Mouse (Mus musculus) neural tube, embryonic 11.5 days (tissue): Measurements from ENCODE around the gene Olfml2b. TPM values are rescaled to one million over a fixed set of nuclear protein-coding genes. Genes with fewer than 3 reads are reported as not detected.

Experiments used
- ATAC-seq: fragments of 200-750 bp; cut with Nextera tagmentation; 2 replicates; pipeline ENCODE4 v1.8.0; 2017; ENCODE audit warnings: moderate number of reproducible peaks, mild to moderate bottlenecking, moderate TSS enrichment, moderate library complexity; ENCODE audit not compliant: insufficient read depth, low FRiP score, low TSS enrichment
- DNase-seq: peaks from one replicate; pipeline ENCODE4 v3.0.0-alpha.2; 2015; ENCODE audit warnings: low spot score
- H3K27ac ChIP-seq: fragments of 300-500 bp; sonication (generic); 2 replicates; pipeline ENCODE4 v1.5.1; 2014; ENCODE audit warnings: low read depth, mild to moderate bottlenecking, low read length
- H3K27me3 ChIP-seq: fragments of 300-500 bp; sonication (generic); 2 replicates; pipeline ENCODE4 v1.6.1; 2014; ENCODE audit warnings: mild to moderate bottlenecking, low read length, mixed read lengths; ENCODE audit not compliant: control insufficient read depth, insufficient read depth
- H3K36me3 ChIP-seq: fragments of 300-500 bp; sonication (generic); 2 replicates; pipeline ENCODE4 v1.6.1; 2014; ENCODE audit warnings: mild to moderate bottlenecking, low read length, moderate library complexity, mixed read lengths; ENCODE audit not compliant: control insufficient read depth, insufficient read depth
- H3K4me1 ChIP-seq: fragments of 300-500 bp; sonication (generic); 2 replicates; pipeline ENCODE4 v1.6.1; 2014; ENCODE audit warnings: low read length, mixed read lengths; ENCODE audit not compliant: control insufficient read depth, insufficient read depth
- H3K4me2 ChIP-seq: fragments of 300-500 bp; sonication (generic); 2 replicates; pipeline ENCODE4 v1.6.1; 2014; ENCODE audit warnings: low read depth, mild to moderate bottlenecking, moderate library complexity
- H3K4me3 ChIP-seq: fragments of 300-500 bp; sonication (generic); 2 replicates; pipeline ENCODE4 v1.5.1; 2014; ENCODE audit warnings: low read depth, low read length
- H3K9ac ChIP-seq: fragments of 300-500 bp; sonication (generic); 2 replicates; pipeline ENCODE4 v1.6.1; 2014; ENCODE audit warnings: mild to moderate bottlenecking, low read length
- H3K9me3 ChIP-seq: fragments of 300-500 bp; sonication (generic); 2 replicates; pipeline ENCODE4 v1.6.1; 2016; ENCODE audit warnings: low read length; ENCODE audit not compliant: control insufficient read depth
- WGBS: fragments of 180-500 bp; shearing (Covaris S2); extraction: QIAGEN DNeasy Blood & Tissue Kit; methylation state at CpG from one replicate; pipeline ENCODE4 v1.1.7; 2014; 5-methylcytosine and 5-hydroxymethylcytosine counted together
- polyA plus RNA-seq: library from polyadenylated mRNA; unstranded; fragments of >200 nt; fragmentation: Nextera tagmentation; extraction: Ambion mirVana; gene quantifications from 2 replicates; pipeline ENCODE4 v1.2.1, GENCODE M21; 2014

The Olfml2b gene
- polyA plus RNA-seq, 1 experiment from 2014 or later = 11.4 TPM

DNA sequence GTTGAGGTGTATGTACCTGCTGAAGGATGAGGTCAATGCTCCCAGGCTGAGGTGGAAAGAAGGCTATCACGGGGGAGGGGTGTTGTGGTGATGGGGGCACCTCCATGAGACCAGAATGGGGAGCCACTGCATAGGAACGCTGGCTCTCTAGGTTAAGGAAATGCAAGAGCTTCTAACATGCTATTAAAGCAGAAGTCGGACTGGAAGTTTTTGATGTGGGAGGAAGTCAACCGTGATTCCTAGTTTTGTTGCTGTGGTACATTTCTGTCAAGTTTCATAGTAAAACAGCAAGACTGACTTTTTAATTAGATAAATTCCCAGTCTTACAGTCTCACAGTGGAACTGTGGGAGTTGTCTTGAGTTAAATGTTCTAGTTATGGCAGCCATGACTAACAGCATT is 61.7 kb downstream of the Olfml2b start:
- WGBS = 93% methylated on average over 4 of the region's 4 CpGs
- Histone ChIP-seq H3K9me3 (no peaks in the 10 kb centered on the region), H3K4me3 (no peak overlapping the region), H3K27me3 (no peaks in the 10 kb centered on the region), H3K9ac (no peak overlapping the region), H3K27ac (no peak overlapping the region), H3K4me2 (no peak overlapping the region), H3K36me3 (no peaks in the 10 kb centered on the region; the same call in 1 of the 2 replicates), H3K4me1 (no peaks in the 10 kb centered on the region)
- DNase-seq (no peak), ATAC-seq (no peak)

DNA sequence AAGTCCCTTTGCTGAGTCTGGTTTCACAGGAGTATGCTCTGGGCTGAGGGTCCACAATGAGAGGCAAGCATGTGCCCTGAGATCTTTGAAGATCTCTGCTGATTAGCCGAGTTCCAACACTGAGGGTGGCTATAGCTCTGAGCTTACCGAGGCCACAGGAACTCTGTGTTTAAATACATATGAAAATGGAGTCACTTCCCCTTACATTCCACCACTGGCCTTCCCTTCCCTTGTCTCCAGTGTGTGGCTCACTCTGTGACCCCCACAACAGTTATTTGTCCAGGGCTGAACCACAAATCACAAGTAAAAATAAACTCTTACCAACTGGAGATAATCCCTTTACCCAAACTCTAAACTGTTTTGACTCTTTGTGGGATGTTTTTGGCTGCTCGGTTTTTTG is 64.7 kb downstream of the Olfml2b start:
- H3K27me3 ChIP-seq = no peaks in the 10 kb centered on the region
- H3K36me3 ChIP-seq = no peaks in the 10 kb centered on the region; the same call in 1 of the 2 replicates
- H3K27ac ChIP-seq = no peak overlapping the region
- DNase-seq = no peak
- H3K9me3 ChIP-seq = no peaks in the 10 kb centered on the region
- H3K4me1 ChIP-seq = no peaks in the 10 kb centered on the region
- no peak overlapping the region for H3K9ac ChIP-seq
- no peak for ATAC-seq
- no peak overlapping the region for H3K4me3 ChIP-seq
- H3K4me2 ChIP-seq = no peak overlapping the region
- 91% methylated on average over 3 of the region's 3 CpGs for WGBS

DNA sequence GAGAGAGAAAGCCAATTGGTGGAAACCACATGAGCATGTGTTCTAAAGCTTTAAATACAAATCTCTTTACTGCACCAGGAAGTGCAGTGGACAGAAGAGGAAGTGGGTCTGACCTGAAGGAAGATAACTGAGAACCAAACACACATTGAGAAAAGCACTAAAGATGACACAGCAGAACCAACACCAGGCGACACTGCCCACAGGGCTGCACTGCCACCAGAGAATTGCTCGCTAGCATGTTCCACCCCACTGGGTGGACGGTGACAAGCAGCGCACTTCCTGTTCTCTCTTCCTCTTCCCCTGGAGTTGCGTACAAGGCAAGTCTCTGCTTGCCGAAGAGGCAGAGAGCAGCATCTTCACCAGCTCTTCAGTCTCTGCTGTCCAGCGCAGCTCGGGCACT is 65.1 kb downstream of the Olfml2b start:
- Histone ChIP-seq H3K4me3 (no peak overlapping the region), H3K9ac (no peak overlapping the region), H3K36me3 (no peaks in the 10 kb centered on the region; the same call in 1 of the 2 replicates), H3K27ac (no peak overlapping the region), H3K9me3 (no peaks in the 10 kb centered on the region), H3K27me3 (no peaks in the 10 kb centered on the region), H3K4me2 (no peak overlapping the region), H3K4me1 (no peaks in the 10 kb centered on the region)
- ATAC-seq (no peak), DNase-seq (no peak)
- WGBS = 88% methylated on average over 8 of the region's 8 CpGs

DNA sequence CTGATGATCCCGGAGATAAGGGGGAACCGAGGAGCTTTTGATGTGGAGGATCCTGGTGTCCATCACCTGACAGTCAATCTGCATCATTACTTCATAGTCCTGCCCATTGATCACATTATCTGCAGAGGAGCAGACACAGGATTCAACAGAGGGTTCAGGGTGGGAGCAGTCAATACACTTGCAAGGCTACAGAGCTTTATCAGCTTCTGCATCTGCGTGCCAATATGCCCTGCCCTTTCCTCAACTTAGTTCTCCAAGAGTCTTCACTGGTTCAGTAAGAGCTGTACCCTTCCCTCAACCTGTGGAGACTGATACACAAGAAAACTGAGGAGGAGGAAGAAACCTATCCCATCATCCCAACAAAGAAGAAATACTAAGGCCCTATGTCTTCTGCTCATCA is 65.6 kb downstream of the Olfml2b start:
- Histone ChIP-seq H3K4me2 (no peak overlapping the region), H3K4me1 (no peaks in the 10 kb centered on the region), H3K36me3 (no peaks in the 10 kb centered on the region; the same call in 1 of the 2 replicates), H3K9ac (no peak overlapping the region), H3K9me3 (no peaks in the 10 kb centered on the region), H3K27me3 (no peaks in the 10 kb centered on the region), H3K27ac (no peak overlapping the region), H3K4me3 (no peak overlapping the region)
- ATAC-seq (no peak), DNase-seq (no peak)
- 99% methylated on average over 3 of the region's 3 CpGs for WGBS

DNA sequence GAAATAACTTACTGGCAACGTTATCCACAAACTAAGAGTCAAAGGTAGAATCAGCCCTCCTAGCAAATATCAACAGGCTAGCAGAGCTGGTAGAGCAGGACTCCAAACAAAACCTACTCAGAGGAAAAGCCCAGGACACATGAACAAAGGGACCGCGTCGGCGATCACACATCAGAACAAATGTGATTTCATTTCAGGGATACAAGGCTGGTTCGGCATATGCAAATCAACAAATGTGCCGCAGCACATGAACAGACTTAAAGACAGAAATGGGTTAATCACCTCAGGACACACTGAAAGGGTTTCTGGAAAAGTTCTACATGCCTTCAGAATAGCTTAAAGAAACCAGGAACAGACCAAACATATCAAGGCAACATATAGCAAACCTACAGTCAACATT is 67.4 kb downstream of the Olfml2b start:
- Histone ChIP-seq H3K36me3 (no peaks in the 10 kb centered on the region; the same call in 1 of the 2 replicates), H3K9me3 (no peaks in the 10 kb centered on the region), H3K27ac (no peak overlapping the region), H3K4me2 (no peak overlapping the region), H3K4me1 (no peaks in the 10 kb centered on the region), H3K27me3 (no peaks in the 10 kb centered on the region), H3K9ac (no peak overlapping the region), H3K4me3 (no peak overlapping the region)
- WGBS = 96% methylated on average over 7 of the region's 7 CpGs
- ATAC-seq = no peak
- DNase-seq = no peak

DNA sequence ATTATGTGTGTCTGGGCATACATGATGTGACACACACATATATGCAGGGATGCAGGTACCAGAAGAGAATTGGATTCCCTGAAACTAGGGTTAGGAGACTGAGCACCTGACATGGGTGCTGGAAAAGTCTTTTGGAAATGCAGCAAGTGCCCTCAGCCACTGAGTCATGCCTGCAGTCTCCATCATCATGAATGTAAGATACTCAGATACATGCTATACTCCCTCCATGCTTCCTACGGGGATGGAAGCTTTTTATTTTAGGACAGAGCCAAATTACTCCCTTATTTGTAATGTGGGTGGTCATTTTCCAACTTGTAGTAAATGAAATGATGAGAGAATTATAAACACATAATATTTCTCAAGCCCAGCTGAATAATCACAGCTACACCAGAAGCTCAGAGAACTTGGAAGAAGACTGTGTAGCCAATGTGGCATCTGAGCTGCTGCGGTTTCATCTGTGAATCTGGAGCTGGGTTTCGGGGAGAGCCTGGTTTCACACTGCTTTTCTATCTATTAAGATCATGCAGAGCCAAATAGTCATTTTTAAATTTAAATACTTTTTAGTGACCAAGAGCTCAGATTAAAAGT is 73.0 kb downstream of the Olfml2b start:
- no peaks in the 10 kb centered on the region for H3K9me3 ChIP-seq
- no peak overlapping the region for H3K9ac ChIP-seq
- no peaks in the 10 kb centered on the region for H3K27me3 ChIP-seq
- ATAC-seq (no peak), DNase-seq (no peak)
- H3K4me1 ChIP-seq = no peaks in the 10 kb centered on the region
- WGBS = 94% methylated on average over 3 of the region's 3 CpGs
- no peaks in the 10 kb centered on the region for H3K36me3 ChIP-seq
- H3K4me3 ChIP-seq = no peak overlapping the region
- H3K4me2 ChIP-seq = no peak overlapping the region
- H3K27ac ChIP-seq = no peak overlapping the region

DNA sequence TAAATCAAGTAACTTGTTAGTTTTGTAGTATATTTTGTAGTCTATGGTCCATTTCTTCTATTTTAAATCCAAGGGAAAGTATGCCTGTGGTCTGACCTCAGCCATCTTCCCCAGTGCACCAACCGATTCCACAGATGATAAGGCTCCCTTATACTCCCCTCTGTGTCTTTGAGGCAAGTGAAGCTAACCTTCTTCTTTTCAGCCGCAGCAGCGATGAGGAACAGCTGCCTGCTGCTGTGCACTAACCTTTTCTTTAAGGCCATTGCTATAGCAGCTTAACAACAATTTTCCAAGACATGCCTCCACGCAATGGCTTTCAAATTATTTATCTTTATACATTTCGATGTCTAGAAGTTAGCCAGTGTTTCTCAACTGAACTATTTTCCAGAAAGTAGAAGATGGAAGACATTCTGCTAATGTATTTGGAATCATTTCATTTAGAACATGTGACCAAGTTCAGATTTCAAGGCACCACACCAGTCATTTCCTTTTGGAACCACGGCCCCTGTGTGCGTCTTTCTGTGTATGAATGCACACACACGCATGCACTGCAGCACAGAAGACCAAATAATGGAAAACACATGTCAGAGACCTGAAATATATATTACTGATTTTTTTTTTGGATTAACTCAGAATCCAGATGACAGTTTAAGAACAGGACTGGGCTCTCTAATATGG is 73.9 kb downstream of the Olfml2b start:
- Histone ChIP-seq H3K27me3 (no peaks in the 10 kb centered on the region), H3K4me1 (no peaks in the 10 kb centered on the region), H3K4me2 (no peak overlapping the region), H3K36me3 (no peaks in the 10 kb centered on the region), H3K27ac (no peak overlapping the region), H3K4me3 (no peak overlapping the region), H3K9ac (no peak overlapping the region), H3K9me3 (no peaks in the 10 kb centered on the region)
- ATAC-seq = no peak
- DNase-seq = no peak
- 69% methylated on average over 8 of the region's 8 CpGs for WGBS

DNA sequence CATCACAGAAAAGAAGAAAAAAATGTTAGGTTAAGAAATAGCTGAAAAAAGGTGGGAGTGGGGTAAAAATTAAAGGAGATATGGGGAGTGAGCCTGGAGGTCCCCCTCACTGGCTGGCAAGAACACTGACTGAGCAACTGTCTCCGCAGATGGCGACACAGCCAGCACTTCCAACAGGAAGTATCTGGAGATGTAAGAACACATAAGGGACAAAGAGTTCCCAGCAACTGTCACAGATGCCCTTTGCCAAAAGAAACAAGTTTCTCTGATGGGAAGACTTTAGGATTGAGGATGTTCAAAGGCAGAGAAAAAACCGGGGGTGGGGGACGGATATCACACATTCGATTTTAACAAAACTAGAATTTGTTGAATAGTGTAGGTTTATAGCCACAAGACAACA is 77.2 kb downstream of the Olfml2b start:
- ATAC-seq (no peak), DNase-seq (no peak)
- Histone ChIP-seq H3K4me3 (no peak overlapping the region), H3K4me2 (no peak overlapping the region), H3K9ac (no peak overlapping the region), H3K27ac (no peak overlapping the region), H3K27me3 (no peaks in the 10 kb centered on the region), H3K36me3 (no peaks in the 10 kb centered on the region), H3K4me1 (no peaks in the 10 kb centered on the region), H3K9me3 (no peaks in the 10 kb centered on the region)
- 84% methylated on average over 5 of the region's 5 CpGs for WGBS

DNA sequence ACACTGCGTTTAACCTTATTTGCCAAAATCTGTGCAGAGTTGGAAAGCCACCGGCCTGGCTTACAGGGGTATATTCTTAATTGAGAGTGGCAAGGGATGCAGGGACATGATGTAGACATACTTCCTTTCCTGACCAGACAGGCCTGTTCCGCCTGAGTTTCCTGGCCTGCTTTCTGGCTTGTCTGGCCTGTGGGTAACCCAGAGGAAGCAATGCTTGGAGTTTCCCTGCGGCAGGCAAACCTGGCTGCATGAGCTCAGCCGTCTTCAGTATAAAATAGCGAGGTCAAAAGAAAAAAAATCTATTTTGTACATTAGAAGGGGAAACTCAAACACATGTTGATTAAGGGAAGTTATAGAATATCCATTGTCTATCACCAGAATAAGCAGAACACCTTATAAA is 84.2 kb downstream of the Olfml2b start:
- no peaks in the 10 kb centered on the region for H3K4me1 ChIP-seq
- H3K9ac ChIP-seq = no peak overlapping the region
- H3K27me3 ChIP-seq = no peaks in the 10 kb centered on the region
- ATAC-seq (no peak), DNase-seq (no peak)
- H3K36me3 ChIP-seq = no peaks in the 10 kb centered on the region
- no peak overlapping the region for H3K4me2 ChIP-seq
- no peaks in the 10 kb centered on the region for H3K9me3 ChIP-seq
- H3K27ac ChIP-seq = no peak overlapping the region
- WGBS = 81% methylated on average over 6 of the region's 6 CpGs
- H3K4me3 ChIP-seq = no peak overlapping the region
